Mouse (Mus musculus) cerebral cortex, adult 2 months (tissue): ENCODE results near the gene Lysmd4.

Experiments used
- WGBS: fragments of 180-500 bp; shearing (Covaris S2); methylation state at CpG from one replicate; pipeline ENCODE4 v1.1.7; 2018; 5-methylcytosine and 5-hydroxymethylcytosine counted together

Lysmd4 gene

DNA sequence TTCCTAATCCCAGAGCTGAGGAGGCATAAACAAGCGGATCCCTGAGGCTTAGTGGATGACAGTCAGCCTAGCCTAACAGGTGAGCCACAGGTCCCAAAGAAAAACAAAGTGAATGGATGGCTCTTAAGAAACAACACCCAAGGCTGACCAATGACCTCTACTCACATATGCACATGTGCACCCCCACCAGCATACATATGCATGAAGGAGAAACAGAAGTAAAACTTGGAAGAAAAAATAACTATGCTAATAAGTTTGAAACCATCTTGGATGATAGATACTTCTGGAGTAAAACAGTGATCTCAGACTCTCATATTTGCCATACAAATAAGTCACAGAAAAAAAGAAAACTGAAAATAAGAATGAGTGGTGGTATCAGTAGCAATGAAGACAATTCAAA, 122.1 kb downstream of the Lysmd4 start:
- 98% methylated on average over 1 of the region's 1 CpGs for WGBS

DNA sequence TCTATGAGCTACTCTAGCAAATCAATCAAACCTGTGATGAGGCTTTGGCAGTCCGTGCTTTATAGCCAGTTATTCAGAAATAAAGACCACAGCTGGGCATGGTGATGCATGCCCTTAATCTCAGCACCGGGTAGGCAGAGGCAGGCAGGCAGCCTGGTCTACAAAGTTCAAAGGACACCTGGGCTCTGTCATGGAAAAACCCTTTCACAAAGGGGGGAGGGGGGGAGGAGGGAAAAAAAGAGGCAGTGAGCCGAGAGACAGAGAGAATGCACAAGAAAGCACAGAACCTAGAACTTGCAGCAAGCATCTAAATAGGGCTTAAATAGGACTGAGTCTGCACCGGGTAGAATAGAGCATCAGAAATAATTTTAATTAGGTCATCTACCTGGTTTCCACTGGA, 130.6 kb downstream of the Lysmd4 start:
- WGBS, result 69% methylated on average over 4 of the region's 4 CpGs

DNA sequence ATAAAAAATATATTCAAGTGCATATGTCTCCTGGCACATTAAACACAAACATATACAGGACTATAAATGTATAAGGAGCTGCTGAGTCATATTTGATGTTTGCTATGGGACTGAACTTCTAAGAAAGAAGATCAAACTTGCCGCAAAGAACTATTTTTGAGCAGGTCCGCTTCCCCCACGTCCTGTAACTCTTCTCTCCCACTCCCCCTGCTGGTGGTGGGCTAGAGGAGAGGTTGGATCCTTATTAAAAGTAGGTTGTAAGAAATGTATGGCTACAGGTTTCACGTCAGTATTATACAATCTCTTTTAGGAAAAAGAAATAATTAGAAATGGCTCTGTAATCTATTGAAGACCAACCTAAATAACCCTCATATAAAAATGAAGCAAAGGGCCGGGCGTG, 131.3 kb downstream of the Lysmd4 start:
- WGBS, result 74% methylated on average over 6 of the region's 6 CpGs

DNA sequence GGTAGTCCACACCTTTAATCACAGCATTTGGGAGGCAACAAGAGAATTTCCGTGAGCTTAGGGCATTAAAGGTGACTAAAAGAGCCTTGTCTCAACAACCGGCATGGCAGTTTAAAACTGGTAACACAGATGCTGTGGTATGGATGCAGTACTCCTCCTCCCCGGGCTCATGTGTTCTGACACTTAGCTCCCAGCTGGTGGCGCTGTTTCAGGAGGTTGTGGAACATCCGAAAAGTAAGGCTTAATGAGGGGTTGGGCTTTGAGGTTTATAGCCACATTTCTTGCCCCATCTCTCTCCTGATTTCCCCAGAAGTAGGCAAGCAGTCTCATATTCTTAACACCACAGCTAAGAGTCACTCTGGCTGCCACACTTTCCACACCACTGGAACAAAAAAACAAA, 133.5 kb downstream of the Lysmd4 start:
- 90% methylated on average over 5 of the region's 5 CpGs for WGBS
